Mouse (Mus musculus) cerebellum, adult 2 months (tissue): ENCODE results near the gene Morn1.

Experiments used
- CTCF ChIP-seq: fragments of 200-500 bp; IDR thresholded peaks from 2 replicates; pipeline ENCODE4 v1.5.1; 2011; ENCODE audit warnings: low read depth, mild to moderate bottlenecking, control low read depth, low read length, moderate library complexity, borderline replicate concordance; ENCODE audit not compliant: insufficient read depth
- POLR2A ChIP-seq: fragments of 200-500 bp; IDR thresholded peaks from 2 replicates; pipeline ENCODE4 v1.6.1; 2011; ENCODE audit warnings: low read length, control low read depth, borderline replicate concordance; ENCODE audit not compliant: insufficient read depth

- no peak for TF ChIP-seq POLR2A
- TF ChIP-seq CTCF: no peak
Observed at GRCm38 (mm10) chr4:155148910-155149698, 62.7 kb downstream of the Morn1 start.
